Comparison of ENCODE assay signal across 18 mouse cellular contexts in genomic region chr12:73269933-73270332, GRCm38 (mm10). TPM values are rescaled to one million over a fixed set of nuclear protein-coding genes. Genes with fewer than 3 reads are reported as not detected.
DNase-seq lines count a peak whose midpoint lies in the region; ATAC-seq and TF ChIP-seq lines count a peak whose summit lies in the region.
"Had no signal": no experiment of that assay in that cellular context is flagged by ENCODE, and none has a peak within 500 bp of the region (broad histone marks: within the 10 kb centered on the region; RNA-seq: fewer than 3 reads in every experiment).

No protein-coding gene starts in this region.

- H3K4me2 ChIP-seq in kidney, postnatal 0 days (ENCODE audit: low read length), result no peak overlapping the region
- no peak overlapping the region for H3K4me2 ChIP-seq in limb, embryonic 15.5 days
- H3K4me2 ChIP-seq: heart, embryonic 13.5 days; midbrain, embryonic 15.5 days had no signal

- no peak for ATAC-seq in kidney, postnatal 0 days (replicated peaks; ENCODE audit: low FRiP score, low read depth)
- ATAC-seq in limb, embryonic 15.5 days (ENCODE audit: insufficient number of reproducible peaks, low FRiP score, low TSS enrichment, low read depth), result peak; percentile 79
- ATAC-seq in megakaryocyte-erythroid progenitor cell, adult 5-6 weeks (replicated peaks; ENCODE audit: low FRiP score, low TSS enrichment, poor library complexity, severe bottlenecking), result no peak
- ATAC-seq: forebrain, postnatal 0 days; midbrain, embryonic 15.5 days had no signal

- no peak overlapping the region for H3K4me3 ChIP-seq in kidney, postnatal 0 days (replicated peaks; ENCODE audit: low read depth, low read length)
- H3K4me3 ChIP-seq in embryonic fibroblast, embryonic 13.5 days (ENCODE audit: insufficient read depth, low read length), result no peak overlapping the region
- no peak overlapping the region for H3K4me3 ChIP-seq in limb, embryonic 15.5 days
- H3K4me3 ChIP-seq: heart, embryonic 13.5 days; midbrain, embryonic 15.5 days had no signal

- TF ChIP-seq CTCF in kidney, postnatal 0 days (IDR thresholded peaks at IDR 0.05; ENCODE audit: low read depth), result no peak
- TF ChIP-seq CTCF in embryonic fibroblast, embryonic 13.5 days (IDR thresholded peaks at IDR 0.05; ENCODE audit: borderline replicate concordance, insufficient read depth, low read length), result no peak

- no peak overlapping the region for H3K9ac ChIP-seq in kidney, postnatal 0 days (ENCODE audit: low read depth, low read length)
- no peak overlapping the region for H3K9ac ChIP-seq in limb, embryonic 15.5 days
- H3K9ac ChIP-seq: forebrain, postnatal 0 days; heart, embryonic 13.5 days; midbrain, embryonic 15.5 days had no signal

- 60% methylated on average over 4 of the region's 4 CpGs for WGBS in kidney, postnatal 0 days
- 19% methylated on average over 4 of the region's 4 CpGs for WGBS in limb, embryonic 15.5 days

- H3K27me3 ChIP-seq in kidney, postnatal 0 days (ENCODE audit: insufficient read depth, low read length), result no peaks in the 10 kb centered on the region
- no peaks in the 10 kb centered on the region for H3K27me3 ChIP-seq in limb, embryonic 15.5 days
- H3K27me3 ChIP-seq: CH12.LX; heart, embryonic 13.5 days; midbrain, embryonic 15.5 days had no signal

- peak; percentile 66 for DNase-seq in kidney, postnatal 0 days (ENCODE audit: low spot score)
- DNase-seq in kidney, adult 18-20 months, result no peak
- peak; percentile 58 for DNase-seq in NIH3T3 (ENCODE audit: low read depth)
- no peak for DNase-seq in cerebellum, adult 11 months
- DNase-seq: adrenal gland, adult 8-10 months; cerebellum, adult 11-12 months; cerebellum, postnatal 25 days; forebrain, postnatal 0 days; heart, postnatal 36 days; lung, postnatal 10 days; retina, postnatal 1 day; thymus, adult 18-20 months had no signal

- H3K9me3 ChIP-seq in kidney, postnatal 0 days (replicated peaks; ENCODE audit: low read length), result no peaks in the 10 kb centered on the region
- no peaks in the 10 kb centered on the region for H3K9me3 ChIP-seq in limb, embryonic 15.5 days
- H3K9me3 ChIP-seq: heart, embryonic 13.5 days; midbrain, embryonic 15.5 days had no signal

- no peaks in the 10 kb centered on the region for H3K4me1 ChIP-seq in kidney, postnatal 0 days (replicated peaks; ENCODE audit: insufficient read depth, low read length)
- peaks cover 2% of the 10 kb centered on the region for H3K4me1 ChIP-seq in embryonic fibroblast, embryonic 13.5 days (ENCODE audit: control insufficient read depth, insufficient read depth, low read length)
- H3K4me1 ChIP-seq in limb, embryonic 15.5 days, result peaks cover 11% of the 10 kb centered on the region
- H3K4me1 ChIP-seq: heart, embryonic 13.5 days; midbrain, embryonic 15.5 days had no signal

- no peak overlapping the region for H3K27ac ChIP-seq in kidney, postnatal 0 days
- peak overlapping the region; percentile 80 for H3K27ac ChIP-seq in embryonic fibroblast, embryonic 13.5 days (ENCODE audit: insufficient read depth, low read length)
- peak overlapping the region; percentile 63 for H3K27ac ChIP-seq in limb, embryonic 15.5 days
- H3K27ac ChIP-seq: heart, embryonic 13.5 days; midbrain, embryonic 15.5 days had no signal

- peaks cover 11% of the 10 kb centered on the region; the same call in 1 of the 2 replicates for H3K36me3 ChIP-seq in kidney, postnatal 0 days (ENCODE audit: insufficient read depth, low read length)
- H3K36me3 ChIP-seq in limb, embryonic 15.5 days, result peaks cover 6% of the 10 kb centered on the region; the same call in 1 of the 2 replicates
- H3K36me3 ChIP-seq: midbrain, embryonic 15.5 days had no signal

- TF ChIP-seq POLR2A in embryonic fibroblast, embryonic 13.5 days (IDR thresholded peaks at IDR 0.05; ENCODE audit: low read depth, low read length), result no peak

RNA-seq across cellular contexts. Expression of gene Trmt5, which starts 16.6 kb away (rescaled TPM):
- 15.3 and 15.4 TPM in 2 replicates for polyA plus RNA-seq in kidney, postnatal 0 days (2015; fragmentation: Nextera tagmentation; extraction: Ambion mirVana)
- polyA plus RNA-seq in embryonic fibroblast, embryonic 13.5 days (2011; ENCODE audit: insufficient read length, low read depth, missing spikeins), result 25.6 and 29.3 TPM in 2 replicates
- 15.7 and 15.8 TPM in 2 replicates for polyA plus RNA-seq in limb, embryonic 15.5 days (2015; fragmentation: Nextera tagmentation; extraction: Ambion mirVana)
- total RNA-seq in megakaryocyte-erythroid progenitor cell, adult 5-6 weeks (2014; fragmentation: Nextera tagmentation), result 36.4 and 40.6 TPM in 2 replicates
- 27.4 and 43.3 TPM in 2 replicates for total RNA-seq in megakaryocyte-erythroid progenitor cell, adult 5-6 weeks (2017)

RNA-seq across cellular contexts. Expression of gene Slc38a6, which starts 16.6 kb away (rescaled TPM):
- polyA plus RNA-seq in kidney, postnatal 0 days (2015; fragmentation: Nextera tagmentation; extraction: Ambion mirVana), result 5.7 and 6.2 TPM in 2 replicates
- 18.7 and 26.0 TPM in 2 replicates for polyA plus RNA-seq in embryonic fibroblast, embryonic 13.5 days (2011; ENCODE audit: insufficient read length, low read depth, missing spikeins)
- polyA plus RNA-seq in limb, embryonic 15.5 days (2015; fragmentation: Nextera tagmentation; extraction: Ambion mirVana), result 9.2 and 11.9 TPM in 2 replicates
- 4.0 and 12.3 TPM in 2 replicates for total RNA-seq in megakaryocyte-erythroid progenitor cell, adult 5-6 weeks (2014; fragmentation: Nextera tagmentation)
- total RNA-seq in megakaryocyte-erythroid progenitor cell, adult 5-6 weeks (2017), result 0.14 and 2.9 TPM in 2 replicates

Comparison
In these comparisons a context has a peak if more than half of its experiments do, and no peak if none do; other contexts are left out.
1. DNase-seq: peak in kidney, postnatal 0 days (single experiment) and NIH3T3 (single experiment); none in kidney, adult 18-20 months (single experiment) and cerebellum, adult 11 months (single experiment).